Mouse (Mus musculus) Patski (cell line): Measurements from ENCODE around the gene Fry. TPM values are rescaled to one million over a fixed set of nuclear protein-coding genes. Genes with fewer than 3 reads are reported as not detected.

Experiments
- ATAC-seq: fragments of 100-300 bp; one replicate; pipeline ENCODE4 v1.8.0; 2021
- CTCF ChIA-PET: fragments of 350-600 bp; sonication (Branson Sonifier 250); formaldehyde crosslinking; loops from one replicate; lab custom pipeline; 2022; ENCODE audit warnings: inconsistent platforms; lab: Charles Lee
- POLR2A ChIA-PET: fragments of 350-600 bp; sonication (Branson Sonifier 250); formaldehyde crosslinking; loops from one replicate; lab custom pipeline; 2022; ENCODE audit warnings: antibody characterized with exemption, inconsistent platforms; lab: Charles Lee
- DNase-seq: peaks from one replicate; pipeline ENCODE4 v3.0.0-alpha.2; 2011; ENCODE audit warnings: low read depth, low spot score
- H3K27me3 ChIP-seq: fragments of 371-371 bp; one replicate; pipeline ENCODE4 v1.5.1; 2021
- CTCF ChIP-seq: fragments of 100-300 bp; IDR thresholded peaks from one replicate; pipeline ENCODE4 v1.5.1; 2021
- in situ Hi-C: fragments of 300-500 bp; cut with MboI; formaldehyde crosslinking; loops from 3 replicates; pipeline ENCODE4 v1.11.1; 2018; ENCODE audit warnings: low pct_unique_long_range_greater_than_20kb, mixed read lengths
- polyA plus RNA-seq: library from polyadenylated mRNA; unstranded; gene quantifications from one replicate; pipeline ENCODE4 v1.2.3, GENCODE M21; 2021

Gene Fry
- polyA plus RNA-seq, 1 experiment from 2014 or later: 0.05 TPM

DNA sequence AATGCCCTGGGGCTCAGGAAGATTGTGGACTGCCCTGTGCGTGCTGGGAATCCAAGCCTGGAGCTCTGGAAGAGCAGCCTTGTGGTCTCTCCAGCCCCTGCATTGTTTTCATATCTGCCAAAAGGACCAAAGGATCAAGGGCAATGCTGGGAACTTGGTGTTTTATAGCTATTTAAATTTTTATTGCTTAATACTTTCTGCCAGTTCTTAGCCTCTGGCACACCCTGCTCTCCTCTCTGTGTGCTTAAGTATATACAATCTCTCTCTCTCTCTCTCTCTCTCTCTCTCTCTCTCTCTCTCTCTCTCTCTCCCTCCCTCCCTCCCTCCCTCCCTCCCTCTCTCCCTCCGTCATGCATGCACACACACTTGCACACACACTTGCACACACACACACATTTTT lies 147.5 kb downstream of the Fry start:
- no peak for TF ChIP-seq CTCF
- in situ Hi-C loops: no loop called here
- ATAC-seq (no peak), DNase-seq (no peak)
- POLR2A ChIA-PET: no interaction called here
- H3K27me3 ChIP-seq: no peaks in the 10 kb centered on the region
- CTCF ChIA-PET: no interaction called here

DNA sequence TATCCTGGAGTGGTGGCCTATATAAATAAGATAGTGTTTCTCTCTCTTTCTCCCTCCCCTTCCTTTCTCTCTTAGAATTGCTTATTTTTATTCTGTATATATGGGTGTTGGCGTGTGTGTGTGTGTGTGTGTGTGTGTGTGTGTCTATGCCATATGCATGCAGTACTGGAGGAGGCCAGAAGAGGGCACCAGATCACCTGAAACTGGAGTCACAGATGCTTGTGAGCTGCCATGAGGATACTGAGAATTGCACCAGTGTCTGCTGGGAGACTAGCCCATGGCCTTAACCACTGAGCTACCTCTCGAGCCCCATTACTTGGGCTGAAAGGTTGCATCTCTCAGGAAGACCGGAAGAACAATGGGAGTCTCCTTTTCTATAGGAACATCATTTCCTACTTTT lies 149.8 kb downstream of the Fry start:
- CTCF ChIA-PET: no interaction called here
- POLR2A ChIA-PET: no interaction called here
- ATAC-seq (no peak), DNase-seq (no peak)
- no peaks in the 10 kb centered on the region for H3K27me3 ChIP-seq
- in situ Hi-C loops: no loop called here
- TF ChIP-seq CTCF: no peak

- DNase-seq: no peak
- ChIA-PET POLR2A (no interaction called here), CTCF (no interaction called here)
- ATAC-seq: no peak
- in situ Hi-C loops: no loop called here
- TF ChIP-seq CTCF: no peak
- H3K27me3 ChIP-seq: no peaks in the 10 kb centered on the region
Measured at GRCm38 (mm10) chr5:150270468-150270867, 152.0 kb downstream of the Fry start.

GRCm38 (mm10) chr5:150272173-150272572 lies 153.7 kb downstream of the Fry start:
- DNase-seq (no peak), ATAC-seq (no peak)
- ChIA-PET CTCF (no interaction called here), POLR2A (no interaction called here)
- H3K27me3 ChIP-seq: no peaks in the 10 kb centered on the region
- in situ Hi-C loops: no loop called here
- no peak for TF ChIP-seq CTCF

- no peak for TF ChIP-seq CTCF
- CTCF ChIA-PET: no interaction called here
- H3K27me3 ChIP-seq: no peaks in the 10 kb centered on the region
- in situ Hi-C loops: no loop called here
- ATAC-seq: no peak
- DNase-seq: no peak
- POLR2A ChIA-PET: interaction anchor here (0.6 kb wide), 1 partner anchor 15 kb away, joined by 8 read pairs; no protein-coding TSS in a partner anchor
Measured at GRCm38 (mm10) chr5:150275314-150275713, 156.9 kb downstream of the Fry start.

GRCm38 (mm10) chr5:150276611-150277010 lies 158.2 kb downstream of the Fry start:
- ChIA-PET POLR2A (no interaction called here), CTCF (no interaction called here)
- TF ChIP-seq CTCF: no peak
- DNase-seq (no peak), ATAC-seq (no peak)
- H3K27me3 ChIP-seq: no peaks in the 10 kb centered on the region
- in situ Hi-C loops: no loop called here

DNA sequence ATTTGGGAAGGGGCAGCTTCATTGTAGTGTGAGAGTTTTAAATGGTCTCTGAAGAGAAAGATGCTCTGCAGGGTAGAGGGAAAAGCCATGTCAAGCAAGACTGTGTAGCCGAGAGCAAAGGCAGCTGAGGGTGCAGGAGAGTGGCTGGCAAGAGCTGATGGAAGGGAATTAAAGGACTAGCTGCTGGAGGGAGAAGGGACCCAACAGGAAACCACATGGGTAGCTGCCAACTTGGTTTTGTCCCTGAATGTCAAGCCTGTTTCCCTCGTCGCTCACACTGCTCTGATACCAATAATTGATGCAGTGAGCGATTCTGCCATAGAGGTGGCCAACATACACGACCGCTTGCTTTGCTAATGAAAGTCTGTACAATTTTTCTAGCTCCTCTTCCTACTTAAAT lies 160.9 kb downstream of the Fry start:
- DNase-seq (no peak), ATAC-seq (no peak)
- ChIA-PET CTCF (no interaction called here), POLR2A (interaction anchor here (0.5 kb wide), 1 partner anchor 243 kb away, joined by 3 read pairs; the partner anchor contains the start of gene Brca2)
- in situ Hi-C loops: no loop called here
- no peaks in the 10 kb centered on the region for H3K27me3 ChIP-seq
- no peak for TF ChIP-seq CTCF

DNA sequence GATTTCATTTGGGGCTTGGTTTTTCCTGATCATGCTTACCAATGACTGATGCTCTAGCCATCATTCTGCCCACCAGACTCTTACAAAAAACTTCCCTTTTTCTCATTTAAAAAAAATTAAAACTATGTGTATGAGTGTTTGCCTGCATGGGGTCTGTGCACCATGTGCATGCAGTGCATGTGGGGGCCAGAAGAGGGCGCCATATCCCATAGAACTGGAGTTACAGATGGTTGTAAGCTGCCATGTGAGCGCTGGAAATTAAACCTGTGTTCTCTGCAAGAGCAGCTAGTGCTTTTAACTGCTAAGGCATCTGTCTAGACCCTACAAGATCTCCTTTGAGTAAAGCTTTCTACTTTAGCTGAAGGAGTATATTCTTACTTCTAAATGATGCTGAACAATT lies 162.6 kb downstream of the Fry start:
- ATAC-seq (no peak), DNase-seq (no peak)
- in situ Hi-C loops: no loop called here
- peak; percentile 34 for TF ChIP-seq CTCF
- no peaks in the 10 kb centered on the region for H3K27me3 ChIP-seq
- CTCF ChIA-PET: no interaction called here
- POLR2A ChIA-PET: interaction anchor here (0.7 kb wide), 1 partner anchor 10 kb away, joined by 3 read pairs; no protein-coding TSS in a partner anchor

- POLR2A ChIA-PET: no interaction called here
- no peaks in the 10 kb centered on the region for H3K27me3 ChIP-seq
- in situ Hi-C loops: no loop called here
- no peak for DNase-seq
- no peak for ATAC-seq
- TF ChIP-seq CTCF: no peak
- CTCF ChIA-PET: no interaction called here
Measured at GRCm38 (mm10) chr5:150282091-150282490, 163.6 kb downstream of the Fry start.

- no peak for DNase-seq
- TF ChIP-seq CTCF: no peak
- in situ Hi-C loops: no loop called here
- H3K27me3 ChIP-seq: no peaks in the 10 kb centered on the region
- ATAC-seq: no peak
- ChIA-PET POLR2A (no interaction called here), CTCF (no interaction called here)
Measured at GRCm38 (mm10) chr5:150287949-150288348, 169.5 kb downstream of the Fry start.

GRCm38 (mm10) chr5:150289611-150290010 lies 171.2 kb downstream of the Fry start:
- no peaks in the 10 kb centered on the region for H3K27me3 ChIP-seq
- ATAC-seq (no peak), DNase-seq (no peak)
- in situ Hi-C loops: no loop called here
- TF ChIP-seq CTCF: no peak
- ChIA-PET POLR2A (no interaction called here), CTCF (no interaction called here)
